Mouse (Mus musculus): ENCODE measurements around the gene Hbq1a. TPM values are rescaled to one million over a fixed set of nuclear protein-coding genes. Genes with fewer than 3 reads are reported as not detected.
"Not testable (repeated sequence)": the region's sequence is repeated elsewhere in the genome, so short reads cannot be mapped to it uniquely, and the experiment has no call there.

Gene Hbq1a
- not detected for polyA plus RNA-seq (2017; shearing (Covaris generic))

DNA sequence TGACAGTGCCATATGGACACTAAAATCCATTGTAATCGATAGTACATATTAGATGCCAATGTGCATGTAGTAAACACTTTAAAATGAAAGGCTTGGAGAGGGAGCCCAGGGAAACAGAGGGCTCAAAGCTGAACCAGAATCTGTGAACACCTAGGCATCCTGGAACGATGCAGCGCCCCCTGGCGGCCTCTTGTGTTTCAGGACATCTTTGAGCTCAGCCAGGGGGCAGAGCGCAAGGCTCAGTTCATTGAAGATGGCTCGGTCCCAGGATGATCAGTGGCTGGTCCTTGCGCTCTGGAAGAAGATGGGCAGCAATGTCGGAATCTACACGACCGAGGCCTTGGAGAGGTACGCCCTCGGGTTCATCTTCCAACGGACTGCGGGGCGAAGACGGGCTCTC lies at the start of gene Hbq1a:
Hbq1a (plus strand) TSS at position 205 of the 400 bp plus-strand sequence.
- not testable (repeated sequence) for ATAC-seq

DNA sequence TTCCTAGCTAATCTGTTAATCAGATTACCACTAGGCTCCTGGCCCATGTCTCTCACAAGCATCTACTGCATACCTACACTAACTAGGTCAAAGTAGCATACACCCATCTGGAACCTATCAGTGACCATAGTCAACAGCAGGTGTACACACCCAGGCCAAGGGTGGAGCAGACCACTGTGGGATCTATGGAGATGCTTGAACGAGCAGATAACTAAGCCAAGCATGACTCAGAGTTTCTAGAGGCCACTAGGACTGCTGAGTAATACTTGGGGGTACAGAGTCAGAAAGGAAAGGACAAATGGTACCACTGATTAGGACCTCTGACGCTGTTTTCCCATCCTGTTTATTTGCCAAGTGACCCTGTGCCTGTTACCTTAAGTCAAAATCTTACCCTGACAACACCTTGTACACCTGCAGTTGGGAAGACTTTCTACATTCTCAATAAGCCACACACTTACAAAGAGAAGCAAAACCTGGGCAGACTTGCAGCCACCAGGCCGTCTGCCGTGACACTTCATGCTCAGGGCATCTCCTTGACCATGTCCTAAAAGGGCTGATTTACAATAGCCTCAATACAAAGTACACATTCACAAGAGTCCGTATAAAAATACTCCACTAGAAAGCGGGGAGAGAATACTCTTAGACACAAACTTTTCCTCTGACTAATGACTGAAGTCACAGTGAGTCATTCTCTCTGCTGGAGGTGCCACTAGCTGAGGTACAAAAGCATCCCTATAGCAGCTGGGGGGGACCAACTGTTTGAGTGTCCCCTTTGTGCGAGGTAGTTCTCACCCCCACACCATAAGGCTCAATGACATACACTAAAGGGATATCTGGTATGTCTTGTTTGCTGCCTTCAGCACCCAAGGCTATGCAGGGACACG lies 48.7 kb upstream of the Hbq1a start:
- no peak for ATAC-seq

DNA sequence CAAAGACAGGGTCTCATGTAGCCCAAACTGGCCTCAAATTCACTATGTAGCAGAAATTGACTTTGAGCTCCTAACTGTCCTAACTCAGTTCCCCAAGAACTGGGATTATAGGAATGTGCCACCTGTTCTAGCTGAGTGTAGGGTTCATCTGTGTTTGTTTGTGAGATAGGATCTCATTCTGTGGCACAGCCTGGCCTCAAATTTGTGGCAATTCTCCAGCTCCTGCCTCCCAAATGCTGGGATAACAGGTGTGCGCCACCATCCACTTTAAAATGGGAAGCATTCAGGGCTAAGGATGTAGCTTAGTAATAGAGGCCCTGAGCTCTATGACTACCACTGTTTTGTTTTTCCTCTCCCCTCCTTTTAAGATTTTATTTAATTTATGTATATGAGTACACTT lies 46.7 kb upstream of the Hbq1a start:
- ATAC-seq, result no peak

DNA sequence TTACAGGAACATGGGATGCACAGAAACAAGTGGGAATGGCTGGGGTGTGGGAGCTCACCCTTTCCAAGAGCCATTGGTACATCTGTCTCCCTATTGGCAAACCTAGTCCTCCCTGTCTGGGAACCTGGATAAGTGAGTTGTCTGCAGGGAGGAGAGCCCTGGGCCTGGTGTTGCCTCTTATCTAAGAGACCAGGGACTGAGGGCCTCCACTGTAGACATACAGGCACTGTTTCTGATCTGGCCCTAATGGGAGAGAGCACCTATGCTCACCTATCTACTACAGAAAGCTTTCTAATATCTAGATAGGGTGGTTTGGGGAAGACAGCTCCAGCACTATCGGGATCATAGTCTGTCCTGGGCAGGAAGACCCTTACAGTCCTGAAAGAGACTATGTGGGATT lies 43.7 kb upstream of the Hbq1a start:
- no peak for ATAC-seq

DNA sequence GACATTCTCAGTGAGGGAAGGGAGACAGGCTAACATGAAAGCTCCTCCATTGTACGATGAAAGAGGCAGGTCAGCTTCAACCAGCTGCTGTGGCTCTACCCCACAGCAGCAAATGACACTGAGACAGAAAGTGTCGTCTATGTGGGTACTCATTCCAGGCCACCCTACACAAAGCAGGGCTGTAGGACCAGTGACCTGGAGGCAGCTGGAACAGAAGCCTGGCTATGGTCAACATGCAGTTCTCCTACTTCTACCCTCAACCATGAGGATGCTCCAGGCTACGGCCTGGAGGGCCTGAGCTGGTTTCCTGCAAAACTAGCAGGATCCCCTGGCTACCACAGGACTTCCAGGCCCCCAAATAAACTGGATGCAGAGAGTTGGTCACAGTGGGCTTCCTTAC lies 43.3 kb upstream of the Hbq1a start:
- ATAC-seq, result no peak

DNA sequence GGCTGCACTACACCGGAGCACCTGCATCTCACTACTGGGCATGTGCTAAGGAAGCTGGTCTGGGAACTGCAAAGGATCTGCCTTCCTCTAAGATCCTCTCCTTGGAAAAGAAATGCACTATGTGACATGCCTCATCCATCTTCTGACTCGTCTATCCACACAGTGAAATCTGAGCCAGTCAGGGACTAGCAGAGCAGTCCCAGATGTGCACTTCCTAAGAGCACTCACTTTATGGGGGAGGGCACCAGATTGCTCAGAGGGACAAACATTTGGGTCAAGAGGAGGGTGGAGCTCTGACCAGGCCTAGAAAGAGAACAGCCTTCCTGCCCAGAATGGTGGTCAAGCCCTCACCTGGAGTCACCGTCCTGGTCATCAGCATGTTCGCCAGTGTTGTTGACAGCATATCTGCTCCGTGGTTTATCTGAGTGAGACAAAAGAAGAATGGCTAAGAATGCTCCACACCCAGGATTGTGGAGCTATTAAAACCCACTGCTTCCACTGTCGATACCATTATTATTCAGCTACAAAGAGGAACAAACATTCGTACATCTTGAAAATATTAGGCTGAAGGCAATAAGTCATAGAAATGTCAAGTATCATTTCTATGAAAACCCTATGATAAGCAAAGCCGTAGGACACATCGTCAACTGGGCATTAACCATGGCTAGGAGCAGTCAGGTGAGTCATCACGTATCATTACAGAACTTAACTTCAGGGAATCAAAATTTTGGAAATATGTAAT lies 37.0 kb upstream of the Hbq1a start:
- ATAC-seq, result no peak

DNA sequence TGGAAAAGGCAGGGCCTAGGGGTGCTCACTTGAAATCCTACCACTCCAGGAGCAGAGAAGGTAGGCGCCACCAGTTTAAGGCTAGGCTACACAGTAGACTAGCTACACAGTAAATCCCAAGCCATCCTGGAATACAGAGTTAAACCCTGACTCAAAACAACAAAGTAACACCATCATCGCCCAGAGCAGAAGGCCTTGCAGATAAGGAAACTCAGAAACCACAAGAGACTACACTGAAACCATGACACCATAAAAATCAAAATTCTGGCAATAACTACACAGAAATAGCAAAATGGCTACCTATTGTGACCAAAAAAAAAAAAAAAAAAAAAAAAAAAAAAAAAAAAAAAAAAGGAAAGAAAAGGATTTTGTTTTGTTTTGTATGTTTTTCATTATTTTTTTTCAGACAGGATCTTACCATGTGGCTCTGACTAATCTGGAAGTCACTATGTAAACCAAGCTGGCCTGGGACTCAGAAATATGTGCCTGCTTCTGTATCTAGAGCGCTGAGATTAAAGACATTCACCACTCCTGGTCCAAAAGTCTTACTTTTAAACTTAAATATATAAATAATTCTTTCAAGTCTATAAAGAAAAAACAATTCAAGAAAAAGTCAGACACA lies 34.6 kb upstream of the Hbq1a start:
- ATAC-seq, result no peak

DNA sequence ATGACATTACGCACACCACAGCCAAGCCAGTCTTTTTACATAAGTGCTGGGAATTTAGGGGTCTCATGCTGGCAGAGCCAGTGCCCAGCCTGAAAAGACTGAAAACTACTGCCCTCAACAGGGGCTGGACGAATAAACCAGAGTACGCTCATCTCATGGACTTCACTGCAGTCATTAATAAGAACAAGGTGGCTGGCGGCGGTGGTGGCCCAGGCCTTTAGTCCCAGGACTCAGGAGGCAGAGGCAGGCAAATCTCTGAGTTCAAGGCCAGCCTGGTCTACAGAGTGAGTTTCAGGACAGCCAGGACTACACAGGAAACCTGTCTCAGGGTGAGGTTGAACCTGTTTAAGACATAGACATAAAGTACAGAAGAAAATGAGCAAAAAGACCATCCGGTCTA lies 33.7 kb upstream of the Hbq1a start:
- no peak for ATAC-seq

DNA sequence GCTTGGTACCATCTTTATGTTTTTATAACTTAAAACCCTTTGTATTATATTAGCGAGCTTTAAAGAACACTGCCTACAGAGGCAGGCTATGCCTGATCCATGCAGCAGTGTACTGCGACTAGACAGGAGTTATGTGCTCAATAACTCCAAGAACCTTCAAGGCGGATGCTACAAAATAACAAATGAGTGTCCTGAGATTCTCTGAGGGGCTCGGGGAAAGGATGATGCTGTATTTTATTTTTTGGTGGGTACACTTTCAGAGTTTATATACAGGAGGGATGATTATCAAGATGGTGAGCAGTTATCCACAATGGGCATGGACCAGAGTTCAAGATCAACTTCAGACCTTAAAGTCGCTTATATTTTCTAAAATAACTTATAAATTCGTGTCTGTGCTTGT lies 33.1 kb upstream of the Hbq1a start:
- no peak for ATAC-seq

DNA sequence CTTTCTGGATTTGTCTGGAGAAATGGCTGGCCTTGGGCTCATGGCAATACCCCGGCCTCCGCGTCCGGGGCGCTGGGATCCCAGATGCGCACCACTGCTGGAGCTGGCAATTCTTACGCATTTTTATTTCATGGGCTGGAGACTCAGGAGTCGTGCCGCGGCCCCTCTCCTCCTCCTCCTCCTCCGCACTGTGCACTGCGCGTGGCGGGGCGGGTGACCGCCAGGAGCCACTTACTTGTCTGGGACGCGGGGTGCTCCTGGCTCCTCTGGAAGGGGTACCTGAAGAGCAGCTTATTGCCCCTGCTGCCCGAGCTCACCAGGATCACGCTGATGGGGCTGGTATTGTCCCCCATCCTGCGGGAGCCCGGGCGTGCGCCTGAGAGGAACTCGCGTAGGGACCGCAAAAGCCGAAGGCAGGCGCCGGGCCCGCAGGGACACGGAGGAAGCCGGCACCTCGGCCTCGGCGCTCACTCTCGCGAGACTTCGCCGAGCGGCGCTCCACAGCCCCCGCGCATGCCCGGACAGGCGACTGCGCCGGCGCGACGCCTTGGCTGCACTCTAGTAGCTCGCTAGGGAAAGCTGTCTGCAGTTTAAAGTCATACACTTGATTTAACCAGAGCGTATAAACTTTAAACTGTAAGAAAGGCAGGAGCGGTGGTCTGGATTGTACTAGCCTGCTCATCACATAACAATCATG lies 32.5 kb upstream of the Hbq1a start, which contains the start of gene Nprl3:
Nprl3 (minus strand) TSS at position 520 of the 697 bp plus-strand sequence.
- peak; percentile 96 for ATAC-seq

DNA sequence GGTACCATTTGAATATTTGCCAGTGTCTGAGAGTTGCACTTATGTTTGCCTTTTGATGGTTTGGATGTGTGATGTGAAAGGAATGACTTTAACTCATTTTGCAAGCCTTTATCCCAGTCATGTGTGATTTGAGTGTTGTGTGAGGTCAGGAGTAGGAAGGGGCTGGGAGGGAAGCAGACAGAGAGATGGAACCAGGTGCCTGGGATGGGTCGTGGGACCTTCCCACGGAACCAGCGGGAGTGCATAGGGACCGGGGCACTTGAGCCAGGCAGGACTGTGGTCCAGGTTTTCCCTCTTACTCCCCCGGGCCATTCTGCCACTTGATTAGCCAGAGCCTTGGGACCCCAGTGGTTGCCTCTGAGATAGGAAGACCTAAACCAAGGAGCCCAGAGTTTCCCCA lies 31.9 kb upstream of the Hbq1a start:
- ATAC-seq, result peak; percentile 2

DNA sequence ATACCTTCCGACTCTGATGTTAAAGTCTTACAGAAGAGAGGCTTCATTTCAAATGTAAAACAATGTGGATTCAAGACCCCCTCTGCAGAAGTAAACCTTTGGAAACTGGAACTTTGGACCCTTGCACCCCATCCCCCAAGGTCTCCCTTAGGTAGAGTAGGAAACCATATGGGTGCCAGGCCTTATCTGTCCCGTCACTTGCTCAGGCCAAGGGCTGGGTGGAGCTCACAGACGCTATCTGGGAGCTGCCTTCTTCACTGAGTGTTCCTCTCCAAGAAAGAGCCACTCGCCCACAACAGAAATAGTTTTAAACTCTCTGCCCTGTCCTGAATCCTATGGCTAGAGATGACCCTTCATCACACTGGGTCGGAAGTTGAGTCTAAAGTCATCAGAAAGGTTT lies 30.9 kb upstream of the Hbq1a start:
- no peak for ATAC-seq

DNA sequence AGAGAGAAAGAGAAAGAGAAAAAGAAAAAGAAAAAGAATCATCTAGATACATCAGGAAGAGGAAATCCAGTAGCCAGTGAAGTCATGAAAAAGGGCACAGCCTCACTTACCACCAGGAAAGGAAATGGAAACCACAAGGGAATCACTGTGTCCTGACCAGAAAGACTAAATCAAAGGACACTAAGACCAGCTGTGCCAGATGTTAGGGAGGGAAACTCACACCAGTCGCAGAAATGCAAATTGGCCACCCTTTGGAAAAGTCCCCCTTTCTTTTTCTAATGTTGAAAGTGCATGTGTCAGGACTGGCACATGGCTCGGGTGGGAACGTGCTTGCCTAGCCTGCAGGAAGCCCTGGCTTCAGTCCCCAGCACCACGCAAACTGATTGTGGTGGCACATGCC lies 28.7 kb upstream of the Hbq1a start:
- no peak for ATAC-seq

DNA sequence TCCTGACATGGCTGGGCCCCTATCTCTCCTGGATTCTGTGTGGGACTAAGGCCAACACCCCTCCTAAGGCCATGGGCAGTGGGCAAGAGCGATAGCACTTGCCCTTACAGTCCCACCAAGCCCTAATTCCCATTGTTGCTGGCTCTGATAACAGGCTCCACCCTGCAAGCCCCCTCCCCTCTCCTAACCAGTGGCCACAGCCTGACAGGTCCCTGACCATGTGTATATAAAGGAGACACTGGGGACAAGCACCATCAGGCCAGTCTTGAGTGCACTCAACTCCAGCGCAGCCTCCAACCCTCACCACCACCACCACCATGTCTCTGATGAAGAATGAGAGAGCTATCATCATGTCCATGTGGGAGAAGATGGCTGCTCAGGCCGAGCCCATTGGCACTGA lies 23.5 kb upstream of the Hbq1a start, which contains the start of gene Hba-x:
Hba-x (plus strand) TSS at position 54 of the 400 bp plus-strand sequence.
- ATAC-seq, result no peak

DNA sequence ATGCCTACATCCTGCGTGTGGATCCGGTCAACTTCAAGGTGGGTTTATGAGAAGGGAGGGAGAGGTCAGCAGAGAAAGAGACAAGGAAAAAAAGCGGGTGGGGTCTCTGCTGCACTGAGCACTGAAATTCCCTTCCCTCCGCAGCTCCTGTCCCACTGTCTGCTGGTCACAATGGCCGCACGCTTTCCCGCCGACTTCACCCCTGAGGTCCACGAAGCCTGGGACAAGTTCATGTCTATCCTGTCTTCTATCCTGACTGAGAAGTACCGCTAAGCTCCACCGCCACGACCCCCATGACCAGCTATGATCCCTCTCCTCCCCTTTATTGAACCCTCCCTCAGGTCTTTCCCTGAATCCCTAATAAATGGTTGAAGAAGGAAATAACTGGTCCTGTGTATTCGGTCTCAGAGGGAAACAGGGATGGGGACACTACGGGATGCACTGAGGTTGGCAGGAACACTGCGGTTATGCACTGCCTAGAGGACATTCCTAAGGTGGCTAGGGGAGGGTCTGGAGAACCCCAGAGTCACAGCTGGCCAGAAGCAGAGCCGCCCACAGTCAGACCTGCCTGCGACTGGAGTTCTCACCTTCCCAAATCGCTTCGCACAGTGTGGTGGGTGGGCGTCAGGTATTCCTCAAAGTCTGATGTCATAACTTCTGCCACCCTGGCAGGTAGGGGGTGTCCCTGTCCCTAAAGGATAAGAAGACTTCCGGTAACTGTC lies 22.0 kb upstream of the Hbq1a start:
- no peak for ATAC-seq

DNA sequence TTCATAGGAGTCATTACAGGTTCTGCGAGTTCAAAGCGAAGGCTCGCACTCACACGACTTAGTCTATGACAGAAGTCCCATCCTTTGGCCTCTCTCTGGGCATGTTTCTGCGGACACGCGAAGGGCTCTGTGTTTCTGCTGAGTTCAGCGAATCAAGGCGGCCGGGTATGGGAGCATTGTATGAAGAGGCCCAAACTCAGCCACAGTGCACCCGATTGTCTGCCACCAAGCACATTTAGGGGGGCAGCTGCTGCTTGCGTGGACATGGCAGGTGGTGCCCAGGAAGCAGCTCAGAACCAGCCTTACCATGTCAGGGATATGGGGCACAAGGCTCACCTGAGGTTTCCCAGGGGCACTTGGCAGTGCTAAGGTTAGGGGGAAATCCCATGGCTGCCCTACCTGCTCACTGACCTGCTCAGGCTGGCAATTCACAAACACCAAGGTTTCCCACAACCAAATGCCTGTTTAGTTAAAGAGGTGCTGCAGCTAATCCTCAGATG lies 21.4 kb upstream of the Hbq1a start:
- ATAC-seq, result no peak

DNA sequence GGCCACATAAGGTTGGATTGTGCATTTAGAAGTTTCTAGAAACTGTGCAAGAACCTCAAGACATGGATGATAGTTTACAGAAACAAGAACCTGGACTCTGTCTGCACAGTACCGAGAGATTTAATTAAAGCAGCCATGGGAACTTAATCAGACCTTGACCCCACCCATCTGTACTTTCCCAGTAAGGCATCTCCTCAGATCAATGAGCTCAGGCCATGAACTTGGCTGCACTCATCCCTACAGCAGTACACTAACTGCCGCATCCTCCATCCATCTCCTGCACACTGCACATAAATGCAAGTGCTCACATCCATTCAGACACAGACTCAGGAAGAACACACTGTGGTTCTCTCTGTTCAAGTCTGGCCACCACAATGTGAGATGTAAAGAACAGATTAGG lies 19.2 kb upstream of the Hbq1a start:
- ATAC-seq, result no peak

DNA sequence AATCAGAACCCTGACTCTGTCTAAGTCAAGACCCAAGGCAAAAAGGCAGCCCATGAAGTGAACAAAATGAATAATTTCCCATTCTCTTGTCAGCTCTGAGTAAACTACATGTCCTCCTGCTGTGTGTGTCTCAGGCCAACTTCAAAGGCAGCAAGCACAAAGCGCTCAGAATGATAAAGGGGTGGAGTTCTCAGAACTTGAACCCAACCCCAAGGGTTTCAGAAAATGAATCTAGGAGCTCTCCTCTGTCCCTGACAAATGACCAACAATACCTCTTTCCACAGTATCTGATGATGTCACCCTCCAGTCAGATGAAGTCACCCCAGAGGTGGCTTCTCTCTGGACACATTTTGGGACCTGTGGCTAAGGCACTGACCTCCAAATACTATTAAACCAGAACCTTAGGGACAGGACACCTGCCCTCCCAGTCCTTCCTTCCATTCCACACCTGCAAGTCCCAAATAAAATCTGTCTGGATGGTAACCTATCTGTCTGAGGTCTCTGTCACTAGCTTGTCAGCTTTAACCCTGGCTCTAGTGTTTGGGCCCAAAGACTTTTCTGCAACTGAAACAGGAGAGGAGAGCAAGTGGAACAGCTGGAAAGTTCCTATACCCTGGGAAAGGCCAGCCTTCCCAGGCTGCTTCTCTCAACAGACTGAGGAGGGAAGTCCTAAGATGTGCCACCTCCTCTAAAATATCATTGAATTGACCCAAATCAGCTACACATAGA lies 18.3 kb upstream of the Hbq1a start:
- ATAC-seq, result no peak

DNA sequence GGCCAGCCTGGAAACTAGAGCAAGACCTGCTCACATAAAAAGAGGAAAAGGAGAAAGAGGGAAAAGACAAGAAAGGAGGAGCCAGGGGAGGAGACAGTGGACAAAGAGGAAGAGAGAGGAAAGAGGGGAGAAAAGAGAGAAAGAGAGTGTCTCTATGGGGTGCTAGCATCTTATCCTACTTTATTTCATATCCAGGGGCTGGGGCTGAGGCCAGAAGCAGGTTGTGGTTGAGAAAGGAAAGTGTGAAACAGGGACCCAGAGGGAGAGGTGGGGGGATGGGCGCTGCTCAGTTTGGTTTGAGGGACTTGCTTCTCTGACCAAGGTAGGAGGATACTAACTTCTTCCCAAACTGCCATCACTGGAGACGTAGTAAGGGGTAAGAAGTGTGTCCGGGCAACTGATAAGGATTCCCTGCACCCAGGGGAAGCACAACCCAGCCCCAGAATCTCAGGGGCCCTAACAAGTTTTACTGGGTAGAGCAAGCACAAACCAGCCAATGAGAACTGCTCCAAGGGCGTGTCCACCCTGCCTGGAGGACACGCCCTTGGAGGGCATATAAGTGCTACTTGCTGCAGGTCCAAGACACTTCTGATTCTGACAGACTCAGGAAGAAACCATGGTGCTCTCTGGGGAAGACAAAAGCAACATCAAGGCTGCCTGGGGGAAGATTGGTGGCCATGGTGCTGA lies 16.6 kb upstream of the Hbq1a start, which contains the start of gene Hba-a1:
Hba-a1 (plus strand) TSS at position 421 of the 687 bp plus-strand sequence.
- not testable (repeated sequence) for ATAC-seq

DNA sequence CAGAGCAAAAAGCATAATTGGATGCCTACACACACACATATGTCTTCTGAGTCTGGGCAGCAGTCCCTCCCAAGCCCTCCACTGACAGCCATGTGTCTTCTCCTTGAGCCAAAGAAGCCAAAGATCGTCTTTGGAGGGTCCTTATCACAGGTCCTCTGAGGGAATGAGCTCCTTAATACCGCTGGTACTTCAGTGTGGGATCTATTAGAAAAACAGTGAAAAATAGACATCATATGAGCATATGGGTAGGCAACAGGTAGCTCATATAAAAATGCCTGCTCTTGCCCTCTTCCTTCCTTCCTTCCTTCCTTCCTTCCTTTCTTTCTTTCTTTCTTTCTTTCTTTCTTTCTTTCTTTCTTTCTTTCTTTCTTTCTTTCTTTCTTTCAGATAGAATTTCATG lies 15.3 kb upstream of the Hbq1a start:
- ATAC-seq, result not testable (repeated sequence)

All from CD4-positive, CD25-positive, alpha-beta regulatory T cell, adult 4 months (primary cell).